8 mouse cellular contexts compared by ENCODE assay signal in genomic region chr11:120234136-120234775, GRCm38 (mm10). TPM values are rescaled to one million over a fixed set of nuclear protein-coding genes. Genes with fewer than 3 reads are reported as not detected.
DNase-seq lines count a peak whose midpoint lies in the region; ATAC-seq and TF ChIP-seq lines count a peak whose summit lies in the region.

No protein-coding gene starts in this region.

- H3K4me3 ChIP-seq in megakaryocyte, embryonic 14.5 days (replicated peaks), result peak overlapping the region; percentile 98
- peak overlapping the region; percentile 95 for H3K4me3 ChIP-seq in forebrain, embryonic 12.5 days (replicated peaks)
- H3K4me3 ChIP-seq in intestine, embryonic 14.5 days (ENCODE audit: low read depth, low read length), result peak overlapping the region; percentile 58
- peak overlapping the region; percentile 69 for H3K4me3 ChIP-seq in lung, embryonic 16.5 days (ENCODE audit: low read length)
- H3K4me3 ChIP-seq in spleen, adult 2 months (ENCODE audit: extremely low read depth, insufficient read depth, insufficient read length), result peak overlapping the region; percentile 43

- DNase-seq in brain, adult 2 months (ENCODE audit: low read depth, low spot score), result peak; percentile 52
- DNase-seq in intestine, embryonic 14.5 days (ENCODE audit: low spot score), result peak; percentile 91
- no peak for DNase-seq in spleen, adult 2 months (ENCODE audit: low read depth in 1 of 2, low spot score in 2 of 2)

- peak overlapping the region; percentile 93 for H3K4me2 ChIP-seq in forebrain, embryonic 12.5 days
- H3K4me2 ChIP-seq in intestine, embryonic 14.5 days (ENCODE audit: low read length), result peak overlapping the region; percentile 99
- H3K4me2 ChIP-seq in lung, embryonic 16.5 days (ENCODE audit: low read depth, low read length), result peak overlapping the region; percentile 97

- TF ChIP-seq CTCF in spleen, adult 2 months (IDR thresholded peaks at IDR 0.05; ENCODE audit: extremely low read depth, insufficient read depth, insufficient read length, insufficient replicate concordance), result no peak

- H3K27ac ChIP-seq in forebrain, embryonic 12.5 days, result peak overlapping the region; percentile 98
- peak overlapping the region; percentile 90 for H3K27ac ChIP-seq in intestine, embryonic 14.5 days (ENCODE audit: low read depth)
- peak overlapping the region; percentile 85 for H3K27ac ChIP-seq in lung, embryonic 16.5 days (ENCODE audit: low read length)
- peak overlapping the region; percentile 56 for H3K27ac ChIP-seq in spleen, adult 2 months (ENCODE audit: insufficient read depth, low read length)

- peaks cover 11% of the 10 kb centered on the region for H3K36me3 ChIP-seq in megakaryocyte, embryonic 14.5 days (replicated peaks; ENCODE audit: low read length)
- H3K36me3 ChIP-seq in forebrain, embryonic 12.5 days (replicated peaks), result peaks cover 10% of the 10 kb centered on the region
- no peaks in the 10 kb centered on the region for H3K36me3 ChIP-seq in intestine, embryonic 14.5 days (ENCODE audit: control insufficient read depth, insufficient read depth, low read length)
- no peaks in the 10 kb centered on the region for H3K36me3 ChIP-seq in lung, embryonic 16.5 days (ENCODE audit: control insufficient read depth, insufficient read depth, low read length)
- no peaks in the 10 kb centered on the region for H3K36me3 ChIP-seq in spleen, adult 2 months (ENCODE audit: control insufficient read depth, insufficient read depth, low read length)

- no peak; the same call in 1 of the 2 replicates for ATAC-seq in megakaryocyte, adult 5-6 weeks (ENCODE audit: poor library complexity, severe bottlenecking)
- ATAC-seq in forebrain, embryonic 12.5 days (ENCODE audit: low FRiP score), result no peak
- no peak for ATAC-seq in intestine, embryonic 14.5 days (replicated peaks; ENCODE audit: low FRiP score, low TSS enrichment, low read depth)
- ATAC-seq in lung, embryonic 16.5 days (ENCODE audit: low read depth), result no peak
- ATAC-seq in megakaryocyte progenitor cell, adult 5-6 weeks (replicated peaks; ENCODE audit: poor library complexity), result no peak

- peaks cover 65% of the 10 kb centered on the region for H3K4me1 ChIP-seq in megakaryocyte, embryonic 14.5 days
- peaks cover 31% of the 10 kb centered on the region for H3K4me1 ChIP-seq in forebrain, embryonic 12.5 days
- H3K4me1 ChIP-seq in intestine, embryonic 14.5 days (replicated peaks; ENCODE audit: control insufficient read depth, insufficient read depth, low read length), result peaks cover 29% of the 10 kb centered on the region
- peaks cover 22% of the 10 kb centered on the region for H3K4me1 ChIP-seq in lung, embryonic 16.5 days (replicated peaks; ENCODE audit: control insufficient read depth, insufficient read depth, low read length)
- peaks cover 26% of the 10 kb centered on the region for H3K4me1 ChIP-seq in spleen, adult 2 months (ENCODE audit: control insufficient read depth, insufficient read depth, insufficient read length)

- H3K9ac ChIP-seq in forebrain, embryonic 12.5 days, result peak overlapping the region; percentile 100
- H3K9ac ChIP-seq in intestine, embryonic 14.5 days (ENCODE audit: low read length), result peak overlapping the region; percentile 97
- peak overlapping the region; percentile 98 for H3K9ac ChIP-seq in lung, embryonic 16.5 days (ENCODE audit: low read length)

- H3K9me3 ChIP-seq in megakaryocyte, embryonic 14.5 days, result no peaks in the 10 kb centered on the region
- H3K9me3 ChIP-seq in forebrain, embryonic 12.5 days, result no peaks in the 10 kb centered on the region
- H3K9me3 ChIP-seq in intestine, embryonic 14.5 days (ENCODE audit: control insufficient read depth, low read length), result no peaks in the 10 kb centered on the region
- no peaks in the 10 kb centered on the region for H3K9me3 ChIP-seq in lung, embryonic 16.5 days (ENCODE audit: control insufficient read depth, low read length)

- peaks cover 53% of the 10 kb centered on the region for H3K27me3 ChIP-seq in megakaryocyte, embryonic 14.5 days (replicated peaks)
- H3K27me3 ChIP-seq in forebrain, embryonic 12.5 days, result no peaks in the 10 kb centered on the region
- H3K27me3 ChIP-seq in intestine, embryonic 14.5 days (replicated peaks; ENCODE audit: control insufficient read depth, insufficient read depth, low read length), result no peaks in the 10 kb centered on the region
- no peaks in the 10 kb centered on the region for H3K27me3 ChIP-seq in lung, embryonic 16.5 days (ENCODE audit: control insufficient read depth, insufficient read depth, low read depth, low read length)
- H3K27me3 ChIP-seq in spleen, adult 2 months (ENCODE audit: control insufficient read depth, insufficient read depth, low read length), result peaks cover 58% of the 10 kb centered on the region

- TF ChIP-seq POLR2A in spleen, adult 2 months (IDR thresholded peaks at IDR 0.05; ENCODE audit: low read depth, low read length), result no peak

- under 1% methylated on average over 52 of the region's 52 CpGs for WGBS in forebrain, embryonic 12.5 days
- under 1% methylated on average over 52 of the region's 52 CpGs for WGBS in intestine, embryonic 14.5 days
- WGBS in lung, embryonic 16.5 days, result under 1% methylated on average over 52 of the region's 52 CpGs
- WGBS in spleen, adult 2 months, result under 1% methylated on average over 52 of the region's 52 CpGs

RNA-seq across cellular contexts. Expression of gene Bahcc1, which starts 1.5 kb away (rescaled TPM):
- polyA plus RNA-seq in megakaryocyte, embryonic 14.5 days (2012; ENCODE audit: insufficient read depth, low replicate concordance), result 10.2 and 26.1 TPM in 2 replicates
- total RNA-seq in megakaryocyte, adult 5-6 weeks (2015), result 3.1 and 4.4 TPM in 2 replicates
- 1.3 and 1.7 TPM in 2 replicates for total RNA-seq in megakaryocyte, adult 5-6 weeks (2017)
- 23.5 and 24.0 TPM in 2 replicates for polyA plus RNA-seq in forebrain, embryonic 12.5 days (2016; fragmentation: Nextera tagmentation; extraction: Ambion mirVana)
- 12.1 and 12.7 TPM in 2 replicates for polyA plus RNA-seq in intestine, embryonic 14.5 days (2014; fragmentation: Nextera tagmentation; extraction: Ambion mirVana)
- 7.0 and 7.5 TPM in 2 replicates for polyA plus RNA-seq in lung, embryonic 16.5 days (2015; fragmentation: Nextera tagmentation; extraction: Ambion mirVana)
- 3.6 and 4.0 TPM in 2 replicates for polyA plus RNA-seq in spleen, adult 2 months (2012; rRNA removed)
- total RNA-seq in megakaryocyte progenitor cell, adult 5-6 weeks (2015), result 12.1 and 17.2 TPM in 2 replicates
- 3.9 and 5.4 TPM in 2 replicates for total RNA-seq in megakaryocyte progenitor cell, adult 5-6 weeks (2017)

Comparison
In these comparisons a context has a peak if more than half of its experiments do, and no peak if none do; other contexts are left out.
1. H3K4me3 ChIP-seq: peak in every context shown above with its lines; median percentile 98 in megakaryocyte, embryonic 14.5 days; 95 in forebrain, embryonic 12.5 days; 69 in lung, embryonic 16.5 days; 58 in intestine, embryonic 14.5 days; 43 in spleen, adult 2 months.
2. DNase-seq: peak in brain, adult 2 months (single experiment) and intestine, embryonic 14.5 days (single experiment); none in spleen, adult 2 months (0 of 2).
3. Peak in every context shown above with its lines, with median percentiles within 50 percentile points of each other: H3K27ac ChIP-seq, H3K4me2 ChIP-seq and H3K9ac ChIP-seq.